Mouse (Mus musculus) cerebellum, adult 9-10 months (tissue): ENCODE data around the gene Med19.
A peak's percentile ranks its signal among the peaks of the same experiment; 100 is the strongest.

Experiments used
- DNase-seq: peaks from one replicate; pipeline ENCODE4 v3.0.0; 2022

Gene Med19

GRCm38 (mm10) chr2:84721182-84721581, 43.0 kb downstream of the Med19 start:
- DNase-seq, result no peak

GRCm38 (mm10) chr2:84723856-84724255, 45.7 kb downstream of the Med19 start:
- DNase-seq, result no peak

DNA sequence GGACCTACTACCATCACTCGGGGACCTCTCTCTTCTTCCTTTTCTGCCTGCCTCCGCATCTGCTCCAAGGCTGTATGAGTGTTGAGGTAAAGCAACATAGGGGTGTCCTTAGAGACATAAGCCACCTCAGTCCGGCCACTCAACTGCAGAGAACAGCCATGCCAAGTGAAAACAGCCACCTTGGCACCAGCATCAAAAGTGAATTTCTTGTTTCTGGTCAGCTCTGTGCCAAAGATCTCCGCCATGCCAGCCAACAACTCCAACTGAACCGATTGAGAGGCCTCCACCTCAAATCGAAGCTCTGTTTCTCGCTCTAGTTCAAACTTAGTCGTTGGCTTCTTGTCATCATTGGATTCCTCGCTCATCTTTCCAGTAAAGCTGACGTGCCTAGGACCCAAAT, 47.6 kb downstream of the Med19 start:
- DNase-seq, result peak; percentile 48

DNA sequence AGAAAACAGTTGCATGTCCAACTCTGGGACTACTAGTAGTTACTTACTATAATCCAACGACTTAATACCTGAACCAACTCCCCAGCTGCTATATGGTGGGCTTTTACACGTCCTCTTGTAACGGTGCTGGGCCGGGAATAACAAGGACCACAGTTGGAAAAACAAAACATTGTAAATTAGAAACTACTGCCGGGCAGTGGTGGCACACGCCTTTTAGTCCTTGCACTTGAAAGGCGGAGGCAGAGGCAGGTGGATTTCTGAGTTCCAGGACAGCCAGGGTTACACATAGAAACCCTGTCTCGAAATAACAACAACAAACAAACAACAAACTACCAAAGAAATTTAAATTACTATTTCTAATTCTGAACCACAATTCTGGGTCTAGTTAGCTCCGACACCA, 48.5 kb downstream of the Med19 start:
- peak; percentile 55 for DNase-seq

DNA sequence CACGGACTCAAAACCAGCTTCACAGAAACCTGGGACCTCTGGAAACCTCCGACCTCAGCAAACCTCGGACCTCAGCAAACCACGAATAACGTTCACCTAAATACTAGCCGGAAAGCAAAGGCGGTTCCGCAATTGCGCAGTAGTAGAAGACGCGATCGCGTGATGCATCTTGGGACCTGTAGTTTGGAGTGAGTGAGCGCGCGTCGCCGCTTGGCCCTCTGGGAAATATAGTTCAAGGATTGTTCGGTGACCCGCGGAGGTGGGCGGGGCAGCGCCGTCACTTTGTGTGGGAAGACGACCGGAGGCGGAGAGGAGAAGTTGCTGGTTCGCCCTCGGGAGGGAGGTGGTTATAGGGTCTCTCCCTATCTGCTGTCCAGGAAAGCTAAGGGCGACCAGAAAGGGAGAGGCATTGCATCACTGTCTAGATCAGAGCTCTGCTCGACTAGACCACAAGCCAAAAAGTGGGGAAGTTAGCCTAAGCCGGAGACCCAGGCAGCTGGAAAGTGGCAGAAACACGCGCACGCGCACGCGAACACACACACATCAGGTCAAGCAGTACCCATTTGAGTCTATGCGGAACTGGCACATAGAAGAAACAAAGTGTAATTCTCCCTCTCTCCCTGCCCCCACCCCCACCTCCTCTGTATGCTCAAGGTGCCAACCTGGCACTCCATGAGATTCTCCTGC, 49.1 kb downstream of the Med19 start, which contains the start of gene Clp1:
Clp1 (minus strand) TSS at position 179 of the 687 bp plus-strand sequence.
- DNase-seq, result peak; percentile 96

- DNase-seq, result peak; percentile 53
Measured at GRCm38 (mm10) chr2:84728191-84728590, 50.0 kb downstream of the Med19 start.

DNA sequence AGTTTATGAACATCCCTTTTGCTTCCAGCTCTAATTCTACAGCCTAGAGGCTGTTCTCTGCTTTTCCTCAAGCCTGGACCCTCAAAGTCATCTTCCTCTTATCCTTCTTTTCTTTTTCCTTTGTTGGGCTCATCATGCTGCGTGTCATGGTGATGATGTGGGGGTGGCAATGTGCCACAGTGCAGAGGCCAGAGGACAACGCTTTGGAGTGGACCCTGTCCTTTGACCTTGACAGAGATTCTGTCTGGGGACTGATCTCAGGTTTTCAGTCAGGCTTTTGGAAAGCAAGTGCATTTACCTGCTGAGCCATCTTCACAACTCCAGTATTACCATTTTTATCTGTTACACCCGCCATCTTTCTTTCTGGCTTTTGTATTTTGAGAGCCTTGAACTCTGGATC, 53.0 kb downstream of the Med19 start:
- peak; percentile 31 for DNase-seq

DNA sequence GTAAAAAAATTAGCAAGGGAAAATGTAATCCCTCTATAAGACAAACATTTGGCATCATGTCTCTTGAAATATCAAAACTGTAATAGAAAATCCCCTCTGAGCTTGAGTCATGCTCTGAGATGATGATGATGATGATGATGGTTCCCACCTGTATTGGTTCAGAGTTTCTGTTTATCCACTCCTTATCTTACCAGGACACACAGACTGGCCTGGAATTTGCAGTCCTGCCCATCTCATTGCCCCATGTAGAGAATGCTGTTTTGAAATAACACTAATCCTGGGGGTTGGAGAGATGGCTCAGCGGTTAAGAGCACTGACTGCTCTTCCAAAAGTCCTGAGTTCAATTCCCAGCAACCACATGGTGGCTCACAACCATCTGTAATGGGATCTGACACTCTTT, 54.2 kb downstream of the Med19 start:
- peak; percentile 28 for DNase-seq

DNA sequence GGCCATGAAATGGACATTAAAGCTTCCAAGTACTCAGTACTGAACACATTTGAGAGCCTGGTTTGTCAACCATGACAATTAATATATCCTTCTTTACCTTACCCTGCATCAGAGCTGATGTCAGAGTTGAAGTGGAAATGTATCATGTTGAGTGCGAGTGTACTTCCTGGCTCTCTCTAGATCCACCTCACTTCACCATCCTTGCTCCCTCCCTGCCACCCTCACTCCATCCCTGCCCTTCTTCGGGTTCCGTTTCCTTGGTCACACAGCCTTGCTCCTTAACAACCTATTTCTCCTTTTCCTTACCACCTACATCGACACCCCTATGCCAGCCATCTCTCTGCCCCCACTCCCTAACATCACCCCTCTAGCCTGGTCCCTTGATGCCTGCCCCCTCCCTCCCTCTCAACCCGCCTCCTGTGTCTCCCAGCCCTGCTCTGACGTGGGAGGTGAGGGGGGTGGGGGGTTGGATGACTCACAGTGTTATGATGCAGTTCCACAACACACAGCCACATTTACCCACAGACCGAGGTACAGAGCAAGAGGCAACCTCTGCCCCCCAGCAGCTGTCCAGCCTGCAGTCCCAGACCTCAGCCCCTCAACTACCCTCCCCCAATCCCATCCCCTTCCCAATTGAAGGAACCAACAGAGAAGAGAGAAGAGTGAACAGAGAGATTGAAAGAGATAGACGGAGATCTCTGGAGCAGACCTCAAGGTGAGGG, 55.5 kb downstream of the Med19 start, which contains the start of gene Ypel4:
Ypel4 (plus strand) TSS at position 480 of the 722 bp plus-strand sequence.
- DNase-seq, result peak; percentile 93

DNA sequence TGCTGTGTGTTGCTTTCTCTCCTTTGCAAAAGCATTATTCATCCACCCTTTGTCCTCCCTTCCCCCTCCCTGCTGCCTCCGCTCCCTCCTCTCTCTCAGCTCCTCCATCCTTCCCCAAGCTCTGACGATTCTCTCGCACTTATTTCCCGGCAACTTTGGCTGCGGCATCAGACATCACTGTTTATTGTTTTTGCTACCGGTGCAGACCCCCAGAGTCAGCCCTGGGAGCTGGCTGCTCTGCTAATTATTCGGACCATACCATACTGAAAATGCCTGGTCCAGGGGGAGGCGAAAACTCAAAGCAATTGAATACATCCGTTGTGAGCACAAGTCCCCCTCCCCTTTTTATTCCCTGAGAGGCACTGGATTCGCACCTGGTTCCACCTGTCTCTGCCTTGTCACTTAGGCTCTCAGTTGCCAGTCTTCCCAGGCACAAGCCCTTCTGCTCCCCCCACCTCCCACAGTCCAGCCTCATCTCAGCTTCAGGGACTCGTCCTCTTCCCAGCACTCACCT, 56.2 kb downstream of the Med19 start:
- DNase-seq, result peak; percentile 73

DNA sequence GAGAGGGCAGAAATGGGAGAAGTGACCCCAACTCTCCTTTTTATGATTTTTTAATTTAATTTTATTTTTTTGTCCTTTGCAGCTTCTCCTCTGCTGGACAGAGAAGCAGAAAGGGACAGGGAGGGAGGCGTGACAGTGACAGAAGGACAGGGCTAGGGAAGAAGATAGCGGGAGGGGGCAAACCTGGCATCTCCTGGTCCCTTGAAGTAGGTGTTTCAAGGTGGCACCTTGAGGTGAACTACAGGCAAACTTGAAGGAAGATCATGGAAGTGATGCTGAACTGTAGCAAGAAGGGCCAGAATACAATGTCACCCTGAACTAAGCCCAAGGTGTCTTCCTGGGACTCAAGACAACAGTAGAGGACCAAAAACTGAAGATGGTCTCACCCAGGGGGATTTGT, 56.7 kb downstream of the Med19 start:
- DNase-seq, result no peak

- DNase-seq, result no peak
Measured at GRCm38 (mm10) chr2:84735346-84735920, 57.2 kb downstream of the Med19 start.

- DNase-seq, result peak; percentile 66
Measured at GRCm38 (mm10) chr2:84736312-84737161, 58.3 kb downstream of the Med19 start.

DNA sequence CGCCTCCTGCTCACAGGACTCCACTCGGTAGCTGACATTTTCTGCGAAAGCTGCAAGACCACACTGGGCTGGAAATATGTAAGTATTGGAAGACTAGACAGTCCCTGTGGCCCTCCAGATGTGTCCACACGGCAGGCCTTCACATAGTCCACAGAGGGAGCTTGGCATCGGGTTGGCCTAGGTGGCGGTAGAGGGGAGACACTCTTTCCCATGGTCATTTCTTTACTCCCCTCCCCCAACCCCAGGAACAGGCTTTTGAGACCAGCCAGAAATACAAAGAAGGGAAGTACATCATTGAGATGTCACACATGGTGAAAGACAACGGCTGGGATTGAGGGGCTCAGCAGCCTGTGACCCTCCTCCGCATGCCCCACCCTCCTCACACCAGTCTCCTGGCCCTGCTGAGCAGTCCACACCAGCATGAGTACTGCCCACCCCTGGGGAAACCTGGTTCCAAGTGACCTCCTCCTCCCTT, 59.3 kb downstream of the Med19 start:
- DNase-seq, result peak; percentile 48
